Mouse (Mus musculus): ENCODE data around the gene Eddm3b. TPM values are rescaled to one million over a fixed set of nuclear protein-coding genes. Genes with fewer than 3 reads are reported as not detected.
A peak's percentile ranks its signal among the peaks of the same experiment; 100 is the strongest.
"Not testable (repeated sequence)": the region's sequence is repeated elsewhere in the genome, so short reads cannot be mapped to it uniquely, and the experiment has no call there.

Gene Eddm3b
- polyA plus RNA-seq, 1 experiment: not detected

- Histone ChIP-seq H3K4me3 (replicated peaks) (no peak overlapping the region), H3K36me3 (replicated peaks; ENCODE audit: low read length) (no peaks in the 10 kb centered on the region), H3K4me1 (peaks cover 40% of the 10 kb centered on the region), H3K27me3 (replicated peaks) (no peaks in the 10 kb centered on the region), H3K9me3 (no peaks in the 10 kb centered on the region)
- TF ChIP-seq GATA1 (IDR thresholded peaks at IDR 0.05; ENCODE audit: borderline replicate concordance, low read length) (no peak), FLI1 (IDR thresholded peaks at IDR 0.05; ENCODE audit: low read length) (no peak)
Measured at GRCm38 (mm10) chr14:51094096-51094875, 19.9 kb upstream of the Eddm3b start.

GRCm38 (mm10) chr14:51094921-51095320 lies 19.3 kb upstream of the Eddm3b start:
- TF ChIP-seq FLI1 (IDR thresholded peaks at IDR 0.05; ENCODE audit: low read length) (no peak), GATA1 (IDR thresholded peaks at IDR 0.05; ENCODE audit: borderline replicate concordance, low read length) (no peak)
- Histone ChIP-seq H3K4me3 (replicated peaks) (no peak overlapping the region), H3K4me1 (peaks cover 40% of the 10 kb centered on the region), H3K36me3 (replicated peaks; ENCODE audit: low read length) (no peaks in the 10 kb centered on the region), H3K9me3 (no peaks in the 10 kb centered on the region), H3K27me3 (replicated peaks) (no peaks in the 10 kb centered on the region)

- no peaks in the 10 kb centered on the region for H3K9me3 ChIP-seq
- TF ChIP-seq GATA1 (IDR thresholded peaks at IDR 0.05; ENCODE audit: borderline replicate concordance, low read length) (no peak), FLI1 (IDR thresholded peaks at IDR 0.05; ENCODE audit: low read length) (no peak)
- H3K36me3 ChIP-seq (replicated peaks; ENCODE audit: low read length): no peaks in the 10 kb centered on the region
- H3K4me1 ChIP-seq: peaks cover 34% of the 10 kb centered on the region
- no peaks in the 10 kb centered on the region for H3K27me3 ChIP-seq (replicated peaks)
- peak overlapping the region; percentile 64 for H3K4me3 ChIP-seq (replicated peaks)
Measured at GRCm38 (mm10) chr14:51095736-51096524, 18.3 kb upstream of the Eddm3b start.

GRCm38 (mm10) chr14:51098300-51098699 lies 15.9 kb upstream of the Eddm3b start:
- H3K27me3 ChIP-seq (replicated peaks); H3K9me3 ChIP-seq; H3K36me3 ChIP-seq (replicated peaks; ENCODE audit: low read length): not testable (repeated sequence)

GRCm38 (mm10) chr14:51098921-51099320 lies 15.3 kb upstream of the Eddm3b start:
- TF ChIP-seq FLI1 (IDR thresholded peaks at IDR 0.05; ENCODE audit: low read length) (no peak), GATA1 (IDR thresholded peaks at IDR 0.05; ENCODE audit: borderline replicate concordance, low read length) (no peak)
- no peaks in the 10 kb centered on the region for H3K36me3 ChIP-seq (replicated peaks; ENCODE audit: low read length)
- H3K9me3 ChIP-seq: no peaks in the 10 kb centered on the region
- peaks cover 17% of the 10 kb centered on the region for H3K4me1 ChIP-seq
- H3K27me3 ChIP-seq (replicated peaks): no peaks in the 10 kb centered on the region
- no peak overlapping the region for H3K4me3 ChIP-seq (replicated peaks)

More at GRCm38 (mm10) chr14:51098300-51098699, 15.9 kb upstream of the Eddm3b start:
- not testable (repeated sequence) for H3K4me3 ChIP-seq (replicated peaks)
- peaks cover 23% of the 10 kb centered on the region for H3K4me1 ChIP-seq

GRCm38 (mm10) chr14:51101284-51101683 lies 12.9 kb upstream of the Eddm3b start:
- TF ChIP-seq FLI1 (IDR thresholded peaks at IDR 0.05; ENCODE audit: low read length): no peak
- no peak for TF ChIP-seq GATA1 (IDR thresholded peaks at IDR 0.05; ENCODE audit: borderline replicate concordance, low read length)
- Histone ChIP-seq H3K9me3 (no peaks in the 10 kb centered on the region), H3K27me3 (replicated peaks) (no peaks in the 10 kb centered on the region)

GRCm38 (mm10) chr14:51103217-51103616 lies 11.0 kb upstream of the Eddm3b start:
- no peaks in the 10 kb centered on the region for H3K9me3 ChIP-seq
- H3K27me3 ChIP-seq (replicated peaks): no peaks in the 10 kb centered on the region
- TF ChIP-seq FLI1 (IDR thresholded peaks at IDR 0.05; ENCODE audit: low read length): no peak
- no peak for TF ChIP-seq GATA1 (IDR thresholded peaks at IDR 0.05; ENCODE audit: borderline replicate concordance, low read length)
- H3K4me3 ChIP-seq (replicated peaks): no peak overlapping the region
- peaks cover 5% of the 10 kb centered on the region; the same call in 1 of the 2 replicates for H3K4me1 ChIP-seq
- no peaks in the 10 kb centered on the region for H3K36me3 ChIP-seq (replicated peaks; ENCODE audit: low read length)

More at GRCm38 (mm10) chr14:51101284-51101683, 12.9 kb upstream of the Eddm3b start:
- H3K4me3 ChIP-seq (replicated peaks): no peak overlapping the region
- H3K4me1 ChIP-seq: peaks cover 6% of the 10 kb centered on the region; the same call in 1 of the 2 replicates
- H3K36me3 ChIP-seq (replicated peaks; ENCODE audit: low read length): no peaks in the 10 kb centered on the region

- H3K4me1 ChIP-seq: peaks cover 5% of the 10 kb centered on the region; the same call in 1 of the 2 replicates
- no peaks in the 10 kb centered on the region for H3K27me3 ChIP-seq (replicated peaks)
- no peaks in the 10 kb centered on the region for H3K9me3 ChIP-seq
- TF ChIP-seq GATA1 (IDR thresholded peaks at IDR 0.05; ENCODE audit: borderline replicate concordance, low read length) (no peak), FLI1 (IDR thresholded peaks at IDR 0.05; ENCODE audit: low read length) (no peak)
- H3K36me3 ChIP-seq (replicated peaks; ENCODE audit: low read length): no peaks in the 10 kb centered on the region
- H3K4me3 ChIP-seq (replicated peaks): no peak overlapping the region
Measured at GRCm38 (mm10) chr14:51104366-51104765, 9.9 kb upstream of the Eddm3b start.

GRCm38 (mm10) chr14:51106449-51106967 lies 7.7 kb upstream of the Eddm3b start:
- Histone ChIP-seq H3K9me3 (no peaks in the 10 kb centered on the region), H3K27me3 (replicated peaks) (peaks cover 3% of the 10 kb centered on the region), H3K36me3 (replicated peaks; ENCODE audit: low read length) (no peaks in the 10 kb centered on the region), H3K4me3 (replicated peaks) (no peak overlapping the region), H3K4me1 (peaks cover 5% of the 10 kb centered on the region; the same call in 1 of the 2 replicates)
- no peak for TF ChIP-seq GATA1 (IDR thresholded peaks at IDR 0.05; ENCODE audit: borderline replicate concordance, low read length)
- no peak for TF ChIP-seq FLI1 (IDR thresholded peaks at IDR 0.05; ENCODE audit: low read length)

- Histone ChIP-seq H3K27me3 (replicated peaks) (peaks cover 3% of the 10 kb centered on the region), H3K4me3 (replicated peaks) (no peak overlapping the region), H3K4me1 (no peaks in the 10 kb centered on the region), H3K36me3 (replicated peaks; ENCODE audit: low read length) (no peaks in the 10 kb centered on the region), H3K9me3 (no peaks in the 10 kb centered on the region)
- TF ChIP-seq GATA1 (IDR thresholded peaks at IDR 0.05; ENCODE audit: borderline replicate concordance, low read length): no peak
- no peak for TF ChIP-seq FLI1 (IDR thresholded peaks at IDR 0.05; ENCODE audit: low read length)
Measured at GRCm38 (mm10) chr14:51111966-51112365, 2.3 kb upstream of the Eddm3b start.

All from megakaryocyte, embryonic 14.5 days (primary cell).